Mouse (Mus musculus) limb, embryonic 15.5 days (tissue): ENCODE data around the gene Cpa2. TPM values are rescaled to one million over a fixed set of nuclear protein-coding genes. Genes with fewer than 3 reads are reported as not detected.

Experiments used
- ATAC-seq: fragments of 200-750 bp; cut with Nextera tagmentation; 2 replicates; pipeline ENCODE4 v1.8.0; 2017; ENCODE audit warnings: low read depth, moderate TSS enrichment; ENCODE audit not compliant: insufficient number of reproducible peaks, low FRiP score, low TSS enrichment
- H3K27ac ChIP-seq: fragments of 300-500 bp; sonication (generic); 2 replicates; pipeline ENCODE4 v1.5.1; 2015; ENCODE audit warnings: moderate library complexity, mild to moderate bottlenecking, inconsistent platforms
- H3K27me3 ChIP-seq: fragments of 300-500 bp; sonication (generic); 2 replicates; pipeline ENCODE4 v1.6.1; 2015; ENCODE audit warnings: inconsistent platforms
- H3K36me3 ChIP-seq: fragments of 300-500 bp; sonication (generic); 2 replicates; pipeline ENCODE4 v1.6.1; 2015; ENCODE audit warnings: inconsistent platforms
- H3K4me1 ChIP-seq: fragments of 300-500 bp; sonication (generic); 2 replicates; pipeline ENCODE4 v1.6.1; 2015; ENCODE audit warnings: inconsistent platforms
- H3K4me2 ChIP-seq: fragments of 300-500 bp; sonication (generic); 2 replicates; pipeline ENCODE4 v1.6.1; 2015; ENCODE audit warnings: mild to moderate bottlenecking, inconsistent platforms
- H3K4me3 ChIP-seq: fragments of 300-500 bp; sonication (generic); 2 replicates; pipeline ENCODE4 v1.5.1; 2015; ENCODE audit warnings: mild to moderate bottlenecking, inconsistent platforms
- H3K9ac ChIP-seq: fragments of 300-500 bp; sonication (generic); 2 replicates; pipeline ENCODE4 v1.6.1; 2015; ENCODE audit warnings: inconsistent platforms
- H3K9me3 ChIP-seq: fragments of 300-500 bp; sonication (generic); 2 replicates; pipeline ENCODE4 v1.6.1; 2016; ENCODE audit warnings: inconsistent platforms
- WGBS: fragments of 180-500 bp; shearing (Covaris S2); methylation state at CpG from one replicate; pipeline ENCODE4 v1.1.7; 2015; 5-methylcytosine and 5-hydroxymethylcytosine counted together
- polyA plus RNA-seq: library from polyadenylated mRNA; unstranded; fragments of >200 nt; fragmentation: Nextera tagmentation; extraction: Ambion mirVana; gene quantifications from 2 replicates; pipeline ENCODE4 v1.2.1, GENCODE M21; 2015

Cpa2 gene
- polyA plus RNA-seq, 1 experiment from 2014 or later = 4.8 TPM

DNA sequence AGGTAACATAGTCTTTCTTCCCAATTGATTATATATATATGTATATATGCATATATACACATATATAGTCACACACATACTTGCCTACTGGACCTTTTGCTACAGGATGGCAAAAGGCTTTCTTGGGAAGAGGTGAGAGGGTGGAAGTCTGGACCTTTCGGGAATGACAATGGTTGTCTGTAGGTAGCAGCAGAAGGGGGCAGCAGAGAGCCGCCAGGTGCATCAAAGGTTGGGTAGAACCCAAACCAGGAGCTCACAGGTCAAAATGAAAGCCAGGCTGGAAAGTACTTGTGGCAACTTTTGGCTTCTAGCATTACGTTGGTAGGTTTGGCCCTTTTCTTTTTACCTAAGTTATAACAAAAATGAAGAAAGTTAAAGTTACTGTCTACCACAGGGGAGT lies 6.0 kb upstream of the Cpa2 start:
- Histone ChIP-seq H3K4me2 (no peak overlapping the region), H3K9ac (no peak overlapping the region), H3K4me1 (peaks cover 11% of the 10 kb centered on the region), H3K27me3 (no peaks in the 10 kb centered on the region), H3K27ac (no peak overlapping the region), H3K9me3 (no peaks in the 10 kb centered on the region), H3K36me3 (no peaks in the 10 kb centered on the region), H3K4me3 (no peak overlapping the region)
- 51% methylated on average over 3 of the region's 3 CpGs for WGBS
- ATAC-seq = no peak

DNA sequence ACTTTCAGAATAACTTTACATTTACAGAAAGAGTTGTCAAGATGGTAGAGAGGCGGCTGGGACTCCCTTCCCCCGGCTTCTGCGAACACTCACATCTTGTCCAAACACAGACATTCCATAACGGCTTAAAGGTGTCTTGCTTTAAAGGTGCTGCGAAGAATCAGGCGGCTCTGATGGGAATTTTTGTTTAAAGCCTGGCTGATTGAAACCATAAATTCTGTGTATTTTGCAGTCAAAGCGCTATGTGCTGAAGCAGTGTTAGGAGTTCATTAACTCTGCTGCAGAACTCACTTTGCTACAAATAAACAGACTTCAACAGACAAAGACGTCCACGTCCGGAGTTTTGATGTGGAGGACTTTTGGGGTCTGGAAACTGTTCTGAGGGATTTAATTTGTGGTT lies 3.1 kb upstream of the Cpa2 start:
- peak overlapping the region; percentile 57 for H3K27ac ChIP-seq
- no peak overlapping the region for H3K9ac ChIP-seq
- H3K4me2 ChIP-seq = no peak overlapping the region
- no peaks in the 10 kb centered on the region for H3K9me3 ChIP-seq
- no peak for ATAC-seq
- H3K27me3 ChIP-seq = no peaks in the 10 kb centered on the region
- peaks cover 18% of the 10 kb centered on the region for H3K4me1 ChIP-seq
- WGBS = 26% methylated on average over 10 of the region's 10 CpGs
- no peak overlapping the region for H3K4me3 ChIP-seq
- no peaks in the 10 kb centered on the region for H3K36me3 ChIP-seq

- H3K4me3 ChIP-seq = no peak overlapping the region
- H3K9ac ChIP-seq = no peak overlapping the region
- H3K4me2 ChIP-seq = no peak overlapping the region
- H3K27me3 ChIP-seq = no peaks in the 10 kb centered on the region
- no peaks in the 10 kb centered on the region for H3K9me3 ChIP-seq
- H3K4me1 ChIP-seq = peaks cover 22% of the 10 kb centered on the region
- 36% methylated on average over 5 of the region's 5 CpGs for WGBS
- H3K27ac ChIP-seq = peak overlapping the region; percentile 57
- ATAC-seq = no peak
- H3K36me3 ChIP-seq = no peaks in the 10 kb centered on the region
Measured at GRCm38 (mm10) chr6:30538800-30539199, 2.6 kb upstream of the Cpa2 start.

DNA sequence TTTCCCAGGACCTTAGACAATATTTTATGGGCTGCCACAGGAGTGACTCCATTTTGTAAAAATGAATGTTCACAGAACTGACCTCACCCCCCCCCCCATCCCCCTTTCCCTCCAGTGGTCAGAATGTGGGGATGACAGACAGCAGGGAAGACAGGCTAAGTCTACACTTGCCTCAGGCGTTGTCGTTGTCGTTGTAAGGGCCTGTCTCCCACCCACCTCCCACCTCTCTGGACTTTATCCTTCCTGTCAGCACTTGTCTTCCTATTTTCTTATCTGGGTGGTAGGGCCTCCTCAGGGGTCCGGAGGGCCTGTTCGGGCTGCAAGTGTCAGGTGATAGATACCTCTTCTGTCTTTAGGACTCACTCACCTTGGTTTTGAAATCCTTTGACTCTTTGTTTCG lies 895 bp downstream of the Cpa2 start:
- no peak overlapping the region for H3K27ac ChIP-seq
- H3K27me3 ChIP-seq = no peaks in the 10 kb centered on the region
- H3K4me1 ChIP-seq = peaks cover 42% of the 10 kb centered on the region
- WGBS = 47% methylated on average over 6 of the region's 6 CpGs
- H3K4me2 ChIP-seq = no peak overlapping the region
- no peak for ATAC-seq
- H3K9ac ChIP-seq = no peak overlapping the region
- no peak overlapping the region for H3K4me3 ChIP-seq
- H3K9me3 ChIP-seq = no peaks in the 10 kb centered on the region
- H3K36me3 ChIP-seq = no peaks in the 10 kb centered on the region

DNA sequence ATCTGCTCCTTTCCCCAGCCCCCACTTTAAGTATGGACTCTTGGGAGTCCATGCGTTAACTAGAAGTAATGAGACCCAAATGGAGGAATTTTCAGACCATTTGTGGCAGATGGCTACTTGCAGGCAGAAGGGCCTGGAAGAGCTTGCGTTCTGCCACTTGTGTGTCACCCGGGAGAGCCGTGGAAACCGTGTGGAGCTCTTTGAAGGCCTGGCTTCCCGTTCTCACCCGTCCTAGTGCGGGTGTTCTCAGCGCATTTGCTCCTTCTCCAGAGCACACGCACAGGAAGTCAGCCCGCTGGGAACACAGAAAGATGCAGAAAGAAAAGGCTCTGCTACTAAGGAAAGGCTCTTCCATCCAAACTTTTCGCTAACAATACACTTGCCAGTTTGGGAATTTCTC lies 1.7 kb downstream of the Cpa2 start:
- Histone ChIP-seq H3K4me2 (no peak overlapping the region), H3K27ac (peak overlapping the region; percentile 70), H3K9me3 (no peaks in the 10 kb centered on the region), H3K9ac (no peak overlapping the region), H3K4me3 (no peak overlapping the region), H3K36me3 (no peaks in the 10 kb centered on the region), H3K27me3 (no peaks in the 10 kb centered on the region), H3K4me1 (peaks cover 43% of the 10 kb centered on the region)
- WGBS = 23% methylated on average over 12 of the region's 12 CpGs
- ATAC-seq = no peak

- peak overlapping the region; percentile 70 for H3K27ac ChIP-seq
- H3K4me2 ChIP-seq = peak overlapping the region; percentile 7; the same call in 1 of the 2 replicates
- 13% methylated on average over 8 of the region's 8 CpGs for WGBS
- H3K4me1 ChIP-seq = peaks cover 41% of the 10 kb centered on the region
- H3K9ac ChIP-seq = no peak overlapping the region
- ATAC-seq = no peak
- H3K27me3 ChIP-seq = no peaks in the 10 kb centered on the region
- no peak overlapping the region for H3K4me3 ChIP-seq
- H3K36me3 ChIP-seq = no peaks in the 10 kb centered on the region
- no peaks in the 10 kb centered on the region for H3K9me3 ChIP-seq
Measured at GRCm38 (mm10) chr6:30543851-30544250, 2.5 kb downstream of the Cpa2 start.

GRCm38 (mm10) chr6:30545689-30546088 lies 4.3 kb downstream of the Cpa2 start:
- no peaks in the 10 kb centered on the region for H3K27me3 ChIP-seq
- 41% methylated on average over 7 of the region's 7 CpGs for WGBS
- peaks cover 53% of the 10 kb centered on the region for H3K4me1 ChIP-seq
- ATAC-seq = no peak
- no peak overlapping the region for H3K4me3 ChIP-seq
- peak overlapping the region; percentile 6; the same call in 1 of the 2 replicates for H3K27ac ChIP-seq
- no peak overlapping the region for H3K9ac ChIP-seq
- H3K4me2 ChIP-seq = no peak overlapping the region
- no peaks in the 10 kb centered on the region for H3K9me3 ChIP-seq
- no peaks in the 10 kb centered on the region for H3K36me3 ChIP-seq

GRCm38 (mm10) chr6:30546571-30547273 lies 5.3 kb downstream of the Cpa2 start:
- ATAC-seq = no peak
- H3K4me1 ChIP-seq = peaks cover 58% of the 10 kb centered on the region
- WGBS = 9% methylated on average over 17 of the region's 17 CpGs

DNA sequence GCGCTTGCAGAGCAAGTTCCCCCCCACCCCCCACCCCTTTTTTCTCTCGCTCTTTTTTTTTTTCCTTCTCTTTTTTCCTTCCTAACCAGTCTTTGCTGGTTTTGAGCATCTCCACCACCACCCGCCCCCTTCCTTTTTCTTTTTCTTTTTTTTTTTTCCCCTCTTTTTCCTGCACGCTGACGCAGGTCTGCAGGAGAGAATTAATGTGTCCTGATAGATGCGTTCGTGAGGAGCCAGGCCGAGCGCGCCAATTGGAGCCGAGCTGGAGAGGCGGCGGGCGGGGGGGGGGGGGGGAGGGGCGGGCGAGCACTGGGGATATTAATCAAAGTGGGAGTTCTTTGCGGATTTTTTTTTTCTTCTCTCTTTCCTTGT lies 5.9 kb downstream of the Cpa2 start:
- Histone ChIP-seq H3K4me3 (peak overlapping the region; percentile 23), H3K9ac (no peak overlapping the region), H3K27ac (peak overlapping the region; percentile 83), H3K4me1 (peaks cover 61% of the 10 kb centered on the region), H3K27me3 (no peaks in the 10 kb centered on the region), H3K36me3 (no peaks in the 10 kb centered on the region), H3K9me3 (no peaks in the 10 kb centered on the region), H3K4me2 (peak overlapping the region; percentile 41)
- 1% methylated on average over 14 of the region's 17 CpGs for WGBS
- ATAC-seq = no peak

More at GRCm38 (mm10) chr6:30546571-30547273, 5.3 kb downstream of the Cpa2 start:
- Histone ChIP-seq H3K27me3 (no peaks in the 10 kb centered on the region), H3K4me3 (peak overlapping the region; percentile 23), H3K9me3 (no peaks in the 10 kb centered on the region), H3K36me3 (no peaks in the 10 kb centered on the region), H3K4me2 (peak overlapping the region; percentile 41), H3K9ac (no peak overlapping the region), H3K27ac (peak overlapping the region; percentile 83)

DNA sequence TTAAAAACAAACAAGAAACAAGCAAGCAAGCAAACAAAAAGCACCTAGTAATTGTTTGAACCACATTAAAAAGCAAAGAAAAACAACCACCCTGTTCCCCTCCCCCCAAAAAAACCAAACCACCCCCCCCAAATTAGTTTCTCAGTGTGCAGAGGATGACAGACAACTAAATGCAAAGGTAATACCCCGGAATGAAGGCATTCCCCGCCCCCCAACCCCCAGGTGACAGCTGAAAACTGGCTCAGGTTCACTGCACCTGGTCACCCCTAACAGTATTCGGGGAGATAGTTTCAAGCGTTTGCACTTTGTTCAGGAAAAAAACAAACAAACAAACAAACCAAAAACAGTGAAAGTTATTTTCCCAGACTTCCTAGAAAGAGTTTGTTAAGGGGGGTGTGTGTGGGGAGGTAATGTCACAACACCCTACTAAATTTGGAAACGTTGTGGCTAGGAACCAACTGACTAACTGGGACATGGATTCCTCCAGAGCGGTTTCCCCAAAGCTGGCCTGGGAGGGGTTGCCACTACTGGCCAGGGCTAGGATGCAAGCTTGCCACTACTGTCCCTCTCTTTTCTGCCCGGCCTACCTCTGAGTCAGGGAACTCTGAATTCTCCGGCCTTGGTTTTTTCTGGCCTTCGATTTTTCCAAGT lies 6.4 kb downstream of the Cpa2 start:
- Histone ChIP-seq H3K4me3 (no peak overlapping the region; the same call in 1 of the 2 replicates), H3K36me3 (no peaks in the 10 kb centered on the region), H3K4me1 (peaks cover 64% of the 10 kb centered on the region), H3K4me2 (peak overlapping the region; percentile 41), H3K27ac (peak overlapping the region; percentile 83), H3K9ac (no peak overlapping the region), H3K9me3 (no peaks in the 10 kb centered on the region), H3K27me3 (no peaks in the 10 kb centered on the region)
- ATAC-seq = no peak
- 27% methylated on average over 9 of the region's 9 CpGs for WGBS

- peak overlapping the region; percentile 92 for H3K27ac ChIP-seq
- no peaks in the 10 kb centered on the region for H3K9me3 ChIP-seq
- peak overlapping the region; percentile 28 for H3K4me2 ChIP-seq
- H3K9ac ChIP-seq = no peak overlapping the region
- H3K27me3 ChIP-seq = no peaks in the 10 kb centered on the region
- peak; percentile 66; the same call in 1 of the 2 replicates for ATAC-seq
- 8% methylated on average over 15 of the region's 15 CpGs for WGBS
- H3K36me3 ChIP-seq = no peaks in the 10 kb centered on the region
- H3K4me3 ChIP-seq = no peak overlapping the region
- peaks cover 60% of the 10 kb centered on the region for H3K4me1 ChIP-seq
Measured at GRCm38 (mm10) chr6:30549231-30549761, 7.9 kb downstream of the Cpa2 start.

DNA sequence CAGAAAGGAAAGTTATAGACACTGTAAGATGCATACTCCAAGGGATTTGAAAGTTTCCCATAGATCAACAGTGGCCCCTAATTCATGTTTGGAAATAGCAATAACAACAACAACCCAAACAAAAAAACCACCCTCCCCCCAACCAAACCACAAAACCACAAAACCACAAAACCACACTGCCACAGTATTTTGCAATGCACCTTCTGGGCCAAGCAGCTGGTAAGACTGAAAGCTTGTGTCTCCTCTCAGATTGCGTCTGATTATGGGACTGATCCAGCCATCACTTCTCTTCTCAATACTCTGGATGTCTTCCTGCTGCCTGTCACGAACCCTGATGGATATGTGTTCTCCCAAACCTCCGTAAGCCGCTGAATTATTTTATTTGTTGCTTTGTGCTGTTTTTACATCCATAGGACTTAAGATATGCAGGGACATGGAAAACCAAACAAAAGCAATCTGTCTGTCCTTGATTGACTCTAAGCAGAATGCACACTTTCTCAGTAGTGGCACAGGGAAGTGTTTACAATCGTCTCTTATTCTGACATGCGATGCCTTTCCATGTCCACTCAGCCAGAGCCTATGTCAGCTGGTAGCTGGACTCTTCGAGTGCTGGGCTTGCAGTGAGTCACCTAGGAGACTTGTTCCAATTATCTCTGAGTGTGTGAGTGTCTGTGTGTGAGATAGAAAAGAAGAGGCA lies 9.3 kb downstream of the Cpa2 start:
- H3K27me3 ChIP-seq = no peaks in the 10 kb centered on the region
- H3K9me3 ChIP-seq = no peaks in the 10 kb centered on the region
- no peaks in the 10 kb centered on the region for H3K36me3 ChIP-seq
- WGBS = 67% methylated on average over 7 of the region's 7 CpGs
- ATAC-seq = no peak
- H3K9ac ChIP-seq = no peak overlapping the region
- peak overlapping the region; percentile 83; the same call in 1 of the 2 replicates for H3K27ac ChIP-seq
- H3K4me2 ChIP-seq = no peak overlapping the region
- peaks cover 55% of the 10 kb centered on the region for H3K4me1 ChIP-seq
- H3K4me3 ChIP-seq = no peak overlapping the region
